Mouse (Mus musculus): ENCODE results near the gene Sfxn3. TPM values are rescaled to one million over a fixed set of nuclear protein-coding genes. Genes with fewer than 3 reads are reported as not detected.

The Sfxn3 gene
- polyA plus RNA-seq, 1 experiment: 20.7 TPM

- no peak; the same call in 1 of the 2 replicates for TF ChIP-seq POLR2A (IDR thresholded peaks at IDR 0.05; ENCODE audit: control insufficient read depth, low read depth, low read length)
- TF ChIP-seq CTCF (IDR thresholded peaks at IDR 0.05; ENCODE audit: control insufficient read depth, insufficient read depth, insufficient replicate concordance, low read depth, low read length): no peak
- peaks cover 3% of the 10 kb centered on the region for H3K27me3 ChIP-seq (ENCODE audit: control insufficient read depth, insufficient read depth, low read length)
- peak overlapping the region; percentile 93 for H3K4me3 ChIP-seq (ENCODE audit: control insufficient read depth, low read depth, low read length)
- H3K27ac ChIP-seq (ENCODE audit: control insufficient read depth, insufficient read depth, low read depth, low read length): peak overlapping the region; percentile 76
- peaks cover 26% of the 10 kb centered on the region for H3K4me1 ChIP-seq (ENCODE audit: control insufficient read depth, insufficient read depth, low read length)
- peaks cover 2% of the 10 kb centered on the region for H3K36me3 ChIP-seq (ENCODE audit: control insufficient read depth, insufficient read depth, low read length)
Observed at GRCm38 (mm10) chr19:45014981-45015402, 32.3 kb upstream of the Sfxn3 start.

DNA sequence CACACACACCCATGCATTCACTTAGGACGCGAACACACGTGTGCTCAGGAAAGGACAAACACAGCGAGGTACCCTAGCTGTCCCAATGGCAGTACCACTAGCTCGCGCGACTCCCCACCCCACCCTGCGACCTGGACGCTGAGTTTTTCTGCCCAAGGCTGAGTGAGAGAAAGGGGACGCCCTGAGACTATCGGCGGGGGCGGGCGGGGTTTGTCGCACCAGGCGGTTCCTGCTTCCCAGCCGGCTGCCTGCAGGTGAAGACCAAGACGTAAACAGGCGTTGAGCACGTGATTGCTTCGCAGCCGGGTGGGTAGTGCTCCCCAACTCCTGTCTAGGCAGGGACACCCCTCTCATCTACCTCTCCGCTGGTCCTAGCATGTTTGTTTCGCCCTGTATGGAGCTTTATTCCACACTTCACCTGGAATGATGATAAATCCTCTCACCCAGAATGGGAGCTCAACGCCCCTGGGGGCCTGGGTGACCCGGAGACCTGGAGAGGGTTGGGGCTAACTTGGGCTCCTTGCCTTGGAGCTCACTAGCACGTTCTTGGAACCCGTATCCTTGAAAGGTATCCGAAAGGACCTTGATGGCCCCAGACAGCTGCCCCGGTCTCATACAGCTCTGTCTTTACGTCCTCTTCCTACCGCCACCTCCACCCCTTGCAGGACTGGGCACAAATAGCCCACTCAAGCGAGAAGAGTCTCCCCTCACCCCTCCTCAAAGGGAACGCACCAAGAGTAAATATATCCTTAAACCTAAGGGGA is 31.6 kb upstream of the Sfxn3 start:
- Histone ChIP-seq H3K36me3 (ENCODE audit: control insufficient read depth, insufficient read depth, low read length) (peaks cover under 1% of the 10 kb centered on the region), H3K4me3 (ENCODE audit: control insufficient read depth, low read depth, low read length) (peak overlapping the region; percentile 93), H3K27me3 (ENCODE audit: control insufficient read depth, insufficient read depth, low read length) (peaks cover 3% of the 10 kb centered on the region), H3K4me1 (ENCODE audit: control insufficient read depth, insufficient read depth, low read length) (peaks cover 29% of the 10 kb centered on the region), H3K27ac (ENCODE audit: control insufficient read depth, insufficient read depth, low read depth, low read length) (peak overlapping the region; percentile 76)
- TF ChIP-seq POLR2A (IDR thresholded peaks at IDR 0.05; ENCODE audit: control insufficient read depth, low read depth, low read length) (peak; percentile 37), CTCF (IDR thresholded peaks at IDR 0.05; ENCODE audit: control insufficient read depth, insufficient read depth, insufficient replicate concordance, low read depth, low read length) (no peak)

GRCm38 (mm10) chr19:45016341-45017215 is 30.7 kb upstream of the Sfxn3 start:
- Histone ChIP-seq H3K4me1 (ENCODE audit: control insufficient read depth, insufficient read depth, low read length) (peaks cover 30% of the 10 kb centered on the region), H3K27me3 (ENCODE audit: control insufficient read depth, insufficient read depth, low read length) (peaks cover 3% of the 10 kb centered on the region), H3K27ac (ENCODE audit: control insufficient read depth, insufficient read depth, low read depth, low read length) (peak overlapping the region; percentile 86), H3K36me3 (ENCODE audit: control insufficient read depth, insufficient read depth, low read length) (no peaks in the 10 kb centered on the region), H3K4me3 (ENCODE audit: control insufficient read depth, low read depth, low read length) (peak overlapping the region; percentile 93)
- TF ChIP-seq POLR2A (IDR thresholded peaks at IDR 0.05; ENCODE audit: control insufficient read depth, low read depth, low read length): peak; percentile 30; the same call in 1 of the 2 replicates
- TF ChIP-seq CTCF (IDR thresholded peaks at IDR 0.05; ENCODE audit: control insufficient read depth, insufficient read depth, insufficient replicate concordance, low read depth, low read length): no peak

- Histone ChIP-seq H3K36me3 (ENCODE audit: control insufficient read depth, insufficient read depth, low read length) (no peaks in the 10 kb centered on the region), H3K4me3 (ENCODE audit: control insufficient read depth, low read depth, low read length) (peak overlapping the region; percentile 84), H3K4me1 (ENCODE audit: control insufficient read depth, insufficient read depth, low read length) (peaks cover 30% of the 10 kb centered on the region), H3K27ac (ENCODE audit: control insufficient read depth, insufficient read depth, low read depth, low read length) (peak overlapping the region; percentile 86), H3K27me3 (ENCODE audit: control insufficient read depth, insufficient read depth, low read length) (peaks cover 3% of the 10 kb centered on the region)
- TF ChIP-seq POLR2A (IDR thresholded peaks at IDR 0.05; ENCODE audit: control insufficient read depth, low read depth, low read length): peak; percentile 58; the same call in 1 of the 2 replicates
- no peak for TF ChIP-seq CTCF (IDR thresholded peaks at IDR 0.05; ENCODE audit: control insufficient read depth, insufficient read depth, insufficient replicate concordance, low read depth, low read length)
Observed at GRCm38 (mm10) chr19:45017216-45017771, 30.0 kb upstream of the Sfxn3 start.

DNA sequence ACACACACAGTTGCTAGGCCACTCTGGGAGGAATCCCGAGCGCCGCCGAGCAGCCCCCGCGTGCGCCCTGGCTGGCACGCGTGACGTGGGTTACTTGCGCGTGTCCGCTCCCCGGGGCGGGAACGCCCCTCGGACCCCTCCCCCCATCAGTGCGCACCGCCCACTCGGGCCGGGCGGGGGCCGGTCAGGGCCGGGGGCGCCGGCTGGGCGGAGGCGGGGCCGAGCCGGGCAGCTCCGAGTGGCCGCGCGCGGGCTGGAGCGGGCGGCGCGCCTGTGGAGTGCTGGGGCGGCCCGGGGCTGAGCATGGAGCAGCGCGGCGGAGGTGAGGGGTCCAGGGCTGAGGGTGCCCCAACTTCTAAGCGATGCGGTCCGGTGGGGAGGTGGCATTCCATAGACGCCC is 29.4 kb upstream of the Sfxn3 start:
- peaks cover 30% of the 10 kb centered on the region for H3K4me1 ChIP-seq (ENCODE audit: control insufficient read depth, insufficient read depth, low read length)
- H3K4me3 ChIP-seq (ENCODE audit: control insufficient read depth, low read depth, low read length): peak overlapping the region; percentile 84
- TF ChIP-seq CTCF (IDR thresholded peaks at IDR 0.05; ENCODE audit: control insufficient read depth, insufficient read depth, insufficient replicate concordance, low read depth, low read length) (no peak), POLR2A (IDR thresholded peaks at IDR 0.05; ENCODE audit: control insufficient read depth, low read depth, low read length) (0 out of 2 replicates have a peak, but pooled peaks have one; percentile 30)
- peak overlapping the region; percentile 62 for H3K27ac ChIP-seq (ENCODE audit: control insufficient read depth, insufficient read depth, low read depth, low read length)
- no peaks in the 10 kb centered on the region for H3K36me3 ChIP-seq (ENCODE audit: control insufficient read depth, insufficient read depth, low read length)
- H3K27me3 ChIP-seq (ENCODE audit: control insufficient read depth, insufficient read depth, low read length): peaks cover 3% of the 10 kb centered on the region

DNA sequence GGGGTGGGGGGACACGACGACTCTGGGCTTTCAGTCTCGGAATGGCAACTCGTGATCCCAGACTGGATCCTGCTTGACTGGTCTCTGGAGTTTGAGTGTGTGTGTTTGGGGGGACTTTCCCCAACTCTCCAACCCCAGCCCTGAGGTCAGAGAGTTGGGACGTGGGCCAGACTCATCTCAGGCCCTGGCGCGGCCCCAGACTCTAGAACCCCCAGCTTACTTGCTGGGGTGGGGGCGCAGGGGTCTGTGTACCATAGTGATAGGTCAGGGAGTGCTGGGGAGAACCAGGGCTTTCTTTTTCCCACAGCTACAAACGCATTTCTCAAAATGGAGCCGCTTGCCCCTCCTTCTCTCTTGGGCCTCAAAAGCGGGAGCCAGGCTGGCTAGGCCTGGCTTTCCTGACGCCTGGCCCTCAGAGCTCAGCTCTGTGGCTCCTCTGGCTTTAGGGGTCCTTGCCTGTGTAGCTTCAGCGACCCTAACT is 28.9 kb upstream of the Sfxn3 start:
- TF ChIP-seq CTCF (IDR thresholded peaks at IDR 0.05; ENCODE audit: control insufficient read depth, insufficient read depth, insufficient replicate concordance, low read depth, low read length): no peak
- TF ChIP-seq POLR2A (IDR thresholded peaks at IDR 0.05; ENCODE audit: control insufficient read depth, low read depth, low read length): no peak
- Histone ChIP-seq H3K4me3 (ENCODE audit: control insufficient read depth, low read depth, low read length) (peak overlapping the region; percentile 84), H3K27me3 (ENCODE audit: control insufficient read depth, insufficient read depth, low read length) (peaks cover 3% of the 10 kb centered on the region), H3K4me1 (ENCODE audit: control insufficient read depth, insufficient read depth, low read length) (peaks cover 30% of the 10 kb centered on the region), H3K36me3 (ENCODE audit: control insufficient read depth, insufficient read depth, low read length) (no peaks in the 10 kb centered on the region), H3K27ac (ENCODE audit: control insufficient read depth, insufficient read depth, low read depth, low read length) (peak overlapping the region; percentile 86)

Data from testis, adult 2 months (tissue).